Mouse (Mus musculus): ENCODE data around the gene Rbfox1.

DNA sequence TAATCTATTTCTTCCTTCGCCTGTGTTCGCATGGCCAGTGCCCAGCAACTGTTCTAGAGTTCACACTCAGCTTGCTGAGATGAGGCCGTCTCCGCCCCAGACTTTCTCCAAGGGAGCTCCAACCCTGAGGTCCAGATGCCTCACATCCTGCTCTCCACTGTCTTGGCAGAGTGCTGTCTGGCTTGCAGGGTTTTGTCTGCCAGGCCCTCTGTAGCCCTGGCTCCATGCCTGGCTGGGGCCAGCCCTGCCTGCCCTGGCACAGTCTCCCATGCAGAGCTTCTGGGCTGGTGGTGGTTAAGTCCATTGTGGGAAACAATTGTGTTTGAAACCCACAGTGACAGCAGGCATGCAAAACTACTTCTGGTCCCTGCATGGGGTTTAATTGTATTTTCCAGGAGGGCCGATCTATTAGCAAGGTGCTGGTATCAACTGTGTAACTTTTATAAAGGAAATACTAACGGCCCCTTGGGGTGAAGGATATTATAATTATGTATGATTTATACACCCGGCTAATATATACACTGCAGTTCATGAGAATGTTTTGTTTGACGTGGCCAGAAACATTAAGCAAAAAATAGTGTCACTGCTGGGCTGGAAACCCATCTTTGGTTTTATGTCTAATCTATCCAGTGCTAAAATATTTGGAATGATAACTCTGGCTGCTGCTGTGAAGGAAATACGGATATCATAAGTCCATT is 831.2 kb downstream of the Rbfox1 start:
- TF ChIP-seq POLR2A (IDR thresholded peaks at IDR 0.05; ENCODE audit: insufficient read depth, low read depth, low read length) (no peak), CTCF (IDR thresholded peaks at IDR 0.05) (no peak)
